Comparison of ENCODE assay signal across 13 mouse cellular contexts in genomic region chr9:15036807-15037206, GRCm38 (mm10). TPM values are rescaled to one million over a fixed set of nuclear protein-coding genes. Genes with fewer than 3 reads are reported as not detected.
DNase-seq lines count a peak whose midpoint lies in the region; ATAC-seq lines count a peak whose summit lies in the region.
"Had no signal": no experiment of that assay in that cellular context is flagged by ENCODE, and none has a peak within 500 bp of the region (broad histone marks: within the 10 kb centered on the region; RNA-seq: fewer than 3 reads in every experiment).

No protein-coding gene starts in this region.

- peaks cover 28% of the 10 kb centered on the region for H3K4me1 ChIP-seq in heart, embryonic 13.5 days
- peaks cover 13% of the 10 kb centered on the region for H3K4me1 ChIP-seq in embryonic facial prominence, embryonic 13.5 days
- peaks cover 38% of the 10 kb centered on the region for H3K4me1 ChIP-seq in neural tube, embryonic 15.5 days

- no peaks in the 10 kb centered on the region for H3K36me3 ChIP-seq in heart, embryonic 13.5 days
- H3K36me3 ChIP-seq in embryonic facial prominence, embryonic 13.5 days = peaks cover 9% of the 10 kb centered on the region
- H3K36me3 ChIP-seq in neural tube, embryonic 15.5 days = peaks cover 3% of the 10 kb centered on the region; the same call in 1 of the 2 replicates

- 68% methylated on average over 4 of the region's 4 CpGs for WGBS in heart, embryonic 13.5 days
- WGBS in embryonic facial prominence, embryonic 13.5 days = 27% methylated on average over 4 of the region's 4 CpGs
- WGBS in neural tube, embryonic 15.5 days = 37% methylated on average over 4 of the region's 4 CpGs

- no peaks in the 10 kb centered on the region for H3K9me3 ChIP-seq in heart, embryonic 13.5 days
- no peaks in the 10 kb centered on the region for H3K9me3 ChIP-seq in embryonic facial prominence, embryonic 13.5 days
- no peaks in the 10 kb centered on the region for H3K9me3 ChIP-seq in neural tube, embryonic 15.5 days (replicated peaks)

- H3K4me3 ChIP-seq in heart, embryonic 13.5 days = no peak overlapping the region
- H3K4me3 ChIP-seq in embryonic facial prominence, embryonic 13.5 days = no peak overlapping the region
- no peak overlapping the region for H3K4me3 ChIP-seq in neural tube, embryonic 15.5 days (replicated peaks)
- H3K4me3 ChIP-seq: left cerebral cortex, adult 2 months had no signal

- no peak for ATAC-seq in heart, embryonic 13.5 days (ENCODE audit: extremely low read depth, insufficient number of reproducible peaks, low FRiP score, low TSS enrichment)
- no peak for ATAC-seq in embryonic facial prominence, embryonic 13.5 days (ENCODE audit: insufficient number of reproducible peaks, insufficient read depth, low FRiP score, low TSS enrichment, low read depth)
- ATAC-seq in neural tube, embryonic 15.5 days (ENCODE audit: low FRiP score) = peak; percentile 54
- ATAC-seq in erythroblast, adult 5-6 weeks (replicated peaks; ENCODE audit: low FRiP score, poor library complexity, severe bottlenecking) = no peak

- no peak overlapping the region for H3K4me2 ChIP-seq in heart, embryonic 13.5 days
- H3K4me2 ChIP-seq in embryonic facial prominence, embryonic 13.5 days = no peak overlapping the region
- no peak overlapping the region for H3K4me2 ChIP-seq in neural tube, embryonic 15.5 days

- H3K27me3 ChIP-seq in heart, embryonic 13.5 days (replicated peaks) = no peaks in the 10 kb centered on the region
- no peaks in the 10 kb centered on the region for H3K27me3 ChIP-seq in embryonic facial prominence, embryonic 13.5 days
- H3K27me3 ChIP-seq in neural tube, embryonic 15.5 days (replicated peaks) = no peaks in the 10 kb centered on the region
- H3K27me3 ChIP-seq: CH12.LX had no signal

- no peak overlapping the region for H3K27ac ChIP-seq in heart, embryonic 13.5 days (replicated peaks)
- peak overlapping the region; percentile 22; the same call in 1 of the 2 replicates for H3K27ac ChIP-seq in embryonic facial prominence, embryonic 13.5 days
- H3K27ac ChIP-seq in neural tube, embryonic 15.5 days (replicated peaks) = no peak overlapping the region
- H3K27ac ChIP-seq: left cerebral cortex, adult 2 months had no signal

- peak overlapping the region; percentile 24; the same call in 1 of the 2 replicates for H3K9ac ChIP-seq in heart, embryonic 13.5 days
- H3K9ac ChIP-seq in embryonic facial prominence, embryonic 13.5 days = no peak overlapping the region
- 0 out of 2 replicates have a peak overlapping the region, but pooled peaks have one; percentile 24 for H3K9ac ChIP-seq in neural tube, embryonic 15.5 days (replicated peaks)

- no peak for DNase-seq in heart, adult 9 months (ENCODE audit: low spot score in 2 of 2)
- DNase-seq in induced T-regulatory cell, adult 2 months (ENCODE audit: low read depth) = peak; percentile 8
- no peak for DNase-seq in cerebellum, adult 18-20 months
- DNase-seq in right cerebral cortex, adult 18-20 months = no peak
- DNase-seq: gastrocnemius, postnatal 25 days; kidney, adult 11 months; thymus, postnatal 25 days had no signal

RNA-seq across cellular contexts. Expression of gene Panx1, which starts 8.5 kb away (rescaled TPM):
- polyA plus RNA-seq in heart, embryonic 13.5 days (2015; fragmentation: Nextera tagmentation; extraction: Ambion mirVana) = 21.7 and 24.7 TPM in 2 replicates
- polyA plus RNA-seq in embryonic facial prominence, embryonic 13.5 days (2015; fragmentation: Nextera tagmentation; extraction: Ambion mirVana) = 49.5 and 52.7 TPM in 2 replicates
- polyA plus RNA-seq in neural tube, embryonic 15.5 days (2015; fragmentation: Nextera tagmentation; extraction: Ambion mirVana) = 138 and 164 TPM in 2 replicates
- 0.42 and 0.77 TPM in 2 replicates for total RNA-seq in erythroblast, adult 5-6 weeks (2015; ENCODE audit: low replicate concordance)
- 0.42 and 1.3 TPM in 2 replicates for total RNA-seq in erythroblast, adult 5-6 weeks (2017; ENCODE audit: low replicate concordance)
